Mouse (Mus musculus): Measurements from ENCODE around the gene Lyzl4. TPM values are rescaled to one million over a fixed set of nuclear protein-coding genes. Genes with fewer than 3 reads are reported as not detected.

Gene Lyzl4
- polyA plus RNA-seq, 1 experiment from 2014 or later: not detected

- Histone ChIP-seq H3K27me3 (replicated peaks) (no peaks in the 10 kb centered on the region), H3K27ac (peak overlapping the region; percentile 49), H3K4me2 (replicated peaks) (no peak overlapping the region), H3K4me1 (replicated peaks) (peaks cover 5% of the 10 kb centered on the region; the same call in 1 of the 2 replicates), H3K4me3 (replicated peaks) (no peak overlapping the region), H3K9ac (no peak overlapping the region), H3K36me3 (no peaks in the 10 kb centered on the region), H3K9me3 (no peaks in the 10 kb centered on the region)
- peak; percentile 67 for ATAC-seq
Measured at GRCm38 (mm10) chr9:121549444-121549843, 92.5 kb downstream of the Lyzl4 start.

- Histone ChIP-seq H3K9me3 (no peaks in the 10 kb centered on the region), H3K4me1 (replicated peaks) (peaks cover 5% of the 10 kb centered on the region; the same call in 1 of the 2 replicates), H3K27ac (0 out of 2 replicates have a peak overlapping the region, but pooled peaks have one; percentile 49), H3K27me3 (replicated peaks) (no peaks in the 10 kb centered on the region), H3K36me3 (no peaks in the 10 kb centered on the region), H3K9ac (no peak overlapping the region), H3K4me3 (replicated peaks) (no peak overlapping the region), H3K4me2 (replicated peaks) (no peak overlapping the region)
- peak; percentile 90 for ATAC-seq
- 29% methylated on average over 5 of the region's 5 CpGs for WGBS
Measured at GRCm38 (mm10) chr9:121549010-121549409, 92.9 kb downstream of the Lyzl4 start.

GRCm38 (mm10) chr9:121547431-121547830 is 94.5 kb downstream of the Lyzl4 start:
- Histone ChIP-seq H3K4me3 (replicated peaks) (no peak overlapping the region), H3K27me3 (replicated peaks) (no peaks in the 10 kb centered on the region), H3K27ac (0 out of 2 replicates have a peak overlapping the region, but pooled peaks have one; percentile 2), H3K4me2 (replicated peaks) (no peak overlapping the region), H3K9me3 (no peaks in the 10 kb centered on the region), H3K4me1 (replicated peaks) (peaks cover 5% of the 10 kb centered on the region; the same call in 1 of the 2 replicates), H3K9ac (no peak overlapping the region), H3K36me3 (no peaks in the 10 kb centered on the region)
- WGBS: 33% methylated on average over 4 of the region's 4 CpGs
- ATAC-seq: peak; percentile 91

- no peak overlapping the region for H3K4me2 ChIP-seq (replicated peaks)
- no peak overlapping the region for H3K9ac ChIP-seq
- H3K4me3 ChIP-seq (replicated peaks): no peak overlapping the region
- H3K27me3 ChIP-seq (replicated peaks): no peaks in the 10 kb centered on the region
- ATAC-seq: no peak
- no peak overlapping the region for H3K27ac ChIP-seq
- no peaks in the 10 kb centered on the region for H3K36me3 ChIP-seq
- H3K9me3 ChIP-seq: no peaks in the 10 kb centered on the region
- H3K4me1 ChIP-seq (replicated peaks): no peaks in the 10 kb centered on the region
Measured at GRCm38 (mm10) chr9:121541530-121541929, 100.4 kb downstream of the Lyzl4 start.

GRCm38 (mm10) chr9:121532626-121533025 is 109.3 kb downstream of the Lyzl4 start:
- Histone ChIP-seq H3K4me2 (replicated peaks) (no peak overlapping the region), H3K36me3 (no peaks in the 10 kb centered on the region), H3K27ac (no peak overlapping the region), H3K27me3 (replicated peaks) (no peaks in the 10 kb centered on the region), H3K4me1 (replicated peaks) (no peaks in the 10 kb centered on the region), H3K9me3 (no peaks in the 10 kb centered on the region), H3K9ac (no peak overlapping the region), H3K4me3 (replicated peaks) (no peak overlapping the region)
- WGBS: 82% methylated on average over 9 of the region's 9 CpGs
- ATAC-seq: no peak

GRCm38 (mm10) chr9:121528605-121529357 is 113.1 kb downstream of the Lyzl4 start:
- no peak for ATAC-seq
- Histone ChIP-seq H3K4me3 (replicated peaks) (no peak overlapping the region), H3K9me3 (no peaks in the 10 kb centered on the region), H3K4me1 (replicated peaks) (no peaks in the 10 kb centered on the region), H3K9ac (no peak overlapping the region), H3K27ac (no peak overlapping the region), H3K36me3 (no peaks in the 10 kb centered on the region), H3K27me3 (replicated peaks) (no peaks in the 10 kb centered on the region), H3K4me2 (replicated peaks) (no peak overlapping the region)
- 64% methylated on average over 8 of the region's 8 CpGs for WGBS

Other genes with a start within 250 kb of the Lyzl4 start
- 29.6 and 33.9 TPM in 2 replicates for gene Cck, start 146.4 kb downstream of the Lyzl4 start, polyA plus RNA-seq (2015; fragmentation: Nextera tagmentation; extraction: Ambion mirVana)
- 6.1 and 7.0 TPM in 2 replicates for gene Vipr1, start 620 bp upstream of the Lyzl4 start, polyA plus RNA-seq (2015; fragmentation: Nextera tagmentation; extraction: Ambion mirVana)
- gene Sec22c, start 63.4 kb upstream of the Lyzl4 start, polyA plus RNA-seq (2015; fragmentation: Nextera tagmentation; extraction: Ambion mirVana): 14.5 and 14.7 TPM in 2 replicates
- gene Ss18l2, start 68.2 kb upstream of the Lyzl4 start, polyA plus RNA-seq (2015; fragmentation: Nextera tagmentation; extraction: Ambion mirVana): 141 and 147 TPM in 2 replicates
- 57.9 and 62.6 TPM in 2 replicates for gene Nktr, start 77.1 kb upstream of the Lyzl4 start, polyA plus RNA-seq (2015; fragmentation: Nextera tagmentation; extraction: Ambion mirVana)
- 13.0 and 14.0 TPM in 2 replicates for gene Zfp651, start 117.2 kb upstream of the Lyzl4 start, polyA plus RNA-seq (2015; fragmentation: Nextera tagmentation; extraction: Ambion mirVana)
- gene Klhl40, start 135.5 kb upstream of the Lyzl4 start, polyA plus RNA-seq (2015; fragmentation: Nextera tagmentation; extraction: Ambion mirVana): 0.29 and 0.39 TPM in 2 replicates
- 1.1 and 1.5 TPM in 2 replicates for gene Hhatl, start 150.4 kb upstream of the Lyzl4 start, polyA plus RNA-seq (2015; fragmentation: Nextera tagmentation; extraction: Ambion mirVana)
- gene Ccdc13, start 197.4 kb upstream of the Lyzl4 start, polyA plus RNA-seq (2015; fragmentation: Nextera tagmentation; extraction: Ambion mirVana): 1.1 and 1.3 TPM in 2 replicates
- gene Higd1a, start 216.3 kb upstream of the Lyzl4 start, polyA plus RNA-seq (2015; fragmentation: Nextera tagmentation; extraction: Ambion mirVana): 169 and 174 TPM in 2 replicates